Mouse (Mus musculus): ENCODE data around the gene N4bp2l2. TPM values are rescaled to one million over a fixed set of nuclear protein-coding genes. Genes with fewer than 3 reads are reported as not detected.
A peak's percentile ranks its signal among the peaks of the same experiment; 100 is the strongest.

N4bp2l2 gene
- total and polyA plus RNA-seq, 3 experiments: 53.1 to 84.4 (median 80.0) TPM

GRCm38 (mm10) chr5:150621592-150621991, 44.4 kb downstream of the N4bp2l2 start:
- peak; percentile 95 for DNase-seq (ENCODE audit: extremely low read depth)
- in situ Hi-C loops (cut with MboI; ENCODE audit: low pct_ligation_motif_present, low pct_unique_long_range_greater_than_20kb, low sequenced_read_pairs): no loop called here

GRCm38 (mm10) chr5:150620588-150621135, 45.3 kb downstream of the N4bp2l2 start:
- H3K79me2 ChIP-seq (replicated peaks; ENCODE audit: control insufficient read depth, extremely low read depth, insufficient read depth, poor library complexity, severe bottlenecking): no peaks in the 10 kb centered on the region
- dilution Hi-C loops (cut with MboI; ENCODE audit: extremely low pct_ligation_motif_present, extremely low pct_unique_long_range_greater_than_20kb, low sequenced_read_pairs): no loop called here

More at GRCm38 (mm10) chr5:150621592-150621991, 44.4 kb downstream of the N4bp2l2 start:
- Histone ChIP-seq H3K4me2 (ENCODE audit: insufficient read depth, low read depth, poor library complexity, severe bottlenecking) (peak overlapping the region; percentile 74; the same call in 1 of the 2 replicates), H3K79me2 (replicated peaks; ENCODE audit: control insufficient read depth, extremely low read depth, insufficient read depth, poor library complexity, severe bottlenecking) (no peaks in the 10 kb centered on the region), H3K9me3 (replicated peaks; ENCODE audit: low read length) (no peaks in the 10 kb centered on the region), H3K27me3 (replicated peaks) (no peaks in the 10 kb centered on the region), H3K4me3 (replicated peaks in 1 of 3; ENCODE audit: low read depth in 2 of 3, low read length in 2 of 3, poor library complexity in 1 of 3) (no peak overlapping the region), H3K27ac (ENCODE audit: insufficient read depth, low read depth) (peak overlapping the region; percentile 88), H3K9ac (ENCODE audit: insufficient read depth, low read depth) (no peak overlapping the region), H3K4me1 (ENCODE audit: control insufficient read depth in 1 of 2, insufficient read depth in 2 of 2) (peaks cover 23 to 67% of the 10 kb centered on the region in 2 experiments), H3K36me3 (replicated peaks in 1 of 2; ENCODE audit: control insufficient read depth in 1 of 2, insufficient read depth in 1 of 2, low read length in 1 of 2) (peaks cover 2 to 26% of the 10 kb centered on the region in 2 experiments)
- dilution Hi-C loops (cut with MboI; ENCODE audit: extremely low pct_ligation_motif_present, extremely low pct_unique_long_range_greater_than_20kb, low sequenced_read_pairs): no loop called here
- TF ChIP-seq JUN (IDR thresholded peaks at IDR 0.05; ENCODE audit: insufficient read depth, low read depth, low read length): peak; percentile 85
- peak; percentile 93 for TF ChIP-seq EP300 (IDR thresholded peaks at IDR 0.05; ENCODE audit: low read length)
- TF ChIP-seq MYC (IDR thresholded peaks at IDR 0.05; ENCODE audit: low read depth, low read length): no peak
- TF ChIP-seq CHD1 (IDR thresholded peaks at IDR 0.05; ENCODE audit: low read depth, low read length): no peak
- no peak for TF ChIP-seq SMC3 (IDR thresholded peaks at IDR 0.05; ENCODE audit: low read depth, low read length)
- peak; percentile 25; the same call in 1 of the 2 replicates for TF ChIP-seq RCOR1 (conservative IDR thresholded peaks at IDR 0.05; ENCODE audit: low read depth, low read length)
- peak; percentile 82 for TF ChIP-seq IRF4 (IDR thresholded peaks at IDR 0.05; ENCODE audit: low read depth, low read length)
- no peak for TF ChIP-seq RAD21 (IDR thresholded peaks at IDR 0.05; ENCODE audit: low read depth, low read length)
- no peak for TF ChIP-seq CHD2 (IDR thresholded peaks at IDR 0.05; ENCODE audit: low read length)
- TF ChIP-seq CTCF (conservative IDR thresholded peaks at IDR 0.05 in 1 of 2, IDR thresholded peaks at IDR 0.05 in 1 of 2; ENCODE audit: low read depth in 2 of 2, low read length in 2 of 2): no peak
- no peak for TF ChIP-seq NELFE (IDR thresholded peaks at IDR 0.05; ENCODE audit: low read depth, low read length)
- peak; percentile 64; the same call in 1 of the 2 replicates for TF ChIP-seq MEF2A (IDR thresholded peaks at IDR 0.05; ENCODE audit: borderline replicate concordance, low read depth, low read length)
- TF ChIP-seq PAX5 (IDR thresholded peaks at IDR 0.05; ENCODE audit: low read length): no peak
- no peak for TF ChIP-seq NRF1 (IDR thresholded peaks at IDR 0.05; ENCODE audit: low read depth, low read length)
- TF ChIP-seq ELF1 (IDR thresholded peaks at IDR 0.05; ENCODE audit: low read depth, low read length): 0 out of 2 replicates have a peak, but pooled peaks have one; percentile 24
- no peak for TF ChIP-seq ZC3H11A (IDR thresholded peaks at IDR 0.05; ENCODE audit: low read depth, low read length)
- TF ChIP-seq BHLHE40 (IDR thresholded peaks at IDR 0.05; ENCODE audit: low read depth, low read length): peak; percentile 59
- TF ChIP-seq E2F4 (IDR thresholded peaks at IDR 0.05; ENCODE audit: insufficient replicate concordance, low read depth, low read length): no peak
- TF ChIP-seq MXI1 (IDR thresholded peaks at IDR 0.05; ENCODE audit: low read depth, low read length): no peak; the same call in 1 of the 2 replicates
- no peak; the same call in 1 of the 2 replicates for TF ChIP-seq ZMIZ1 (IDR thresholded peaks at IDR 0.05; ENCODE audit: low read depth, low read length)
- TF ChIP-seq POLR2AphosphoS2 (IDR thresholded peaks at IDR 0.05; ENCODE audit: low read depth, low read length): no peak
- TF ChIP-seq ZNF384 (IDR thresholded peaks at IDR 0.05; ENCODE audit: low read depth, low read length): no peak
- peak; percentile 95 for TF ChIP-seq ETS1 (conservative IDR thresholded peaks at IDR 0.05; ENCODE audit: low read depth, low read length)
- 0 out of 2 replicates have a peak, but pooled peaks have one; percentile 31 for TF ChIP-seq POLR2A (IDR thresholded peaks at IDR 0.05; ENCODE audit: low read depth, low read length)
- TF ChIP-seq TCF12 (IDR thresholded peaks at IDR 0.05; ENCODE audit: low read depth, low read length): peak; percentile 69
- TF ChIP-seq GABPA (IDR thresholded peaks at IDR 0.05; ENCODE audit: insufficient replicate concordance, low read depth, low read length): no peak
- TF ChIP-seq TBP (conservative IDR thresholded peaks at IDR 0.05; ENCODE audit: low read depth, low read length): no peak
- TF ChIP-seq JUND (conservative IDR thresholded peaks at IDR 0.05; ENCODE audit: low read depth, low read length): peak; percentile 92
- TF ChIP-seq MAZ (IDR thresholded peaks at IDR 0.05; ENCODE audit: low read depth, low read length): no peak
- TF ChIP-seq ZKSCAN1 (IDR thresholded peaks at IDR 0.05; ENCODE audit: borderline replicate concordance, low read depth, low read length): no peak
- TF ChIP-seq KAT2A (IDR thresholded peaks at IDR 0.05; ENCODE audit: insufficient replicate concordance, low read length): no peak
- no peak for TF ChIP-seq MAX (IDR thresholded peaks at IDR 0.05; ENCODE audit: low read length)
- TF ChIP-seq HCFC1 (IDR thresholded peaks at IDR 0.05; ENCODE audit: low read depth, low read length): no peak
- TF ChIP-seq USF2 (conservative IDR thresholded peaks at IDR 0.05; ENCODE audit: low read depth, low read length): no peak
- no peak for TF ChIP-seq USF1 (IDR thresholded peaks at IDR 0.05; ENCODE audit: low read depth, low read length)
- no peak for TF ChIP-seq MAFK (IDR thresholded peaks at IDR 0.05; ENCODE audit: insufficient replicate concordance, low read length)
- TF ChIP-seq SIN3A (IDR thresholded peaks at IDR 0.05; ENCODE audit: low read length): peak; percentile 71
- TF ChIP-seq UBTF (IDR thresholded peaks at IDR 0.05; ENCODE audit: low read depth, low read length): no peak

More at GRCm38 (mm10) chr5:150620588-150621135, 45.3 kb downstream of the N4bp2l2 start:
- peaks cover 23 to 71% of the 10 kb centered on the region in 2 experiments for H3K4me1 ChIP-seq (ENCODE audit: control insufficient read depth in 1 of 2, insufficient read depth in 2 of 2)
- H3K9ac ChIP-seq (ENCODE audit: insufficient read depth, low read depth): no peak overlapping the region
- TF ChIP-seq POLR2AphosphoS2 (IDR thresholded peaks at IDR 0.05; ENCODE audit: low read depth, low read length) (peak; percentile 28; the same call in 1 of the 2 replicates), EP300 (IDR thresholded peaks at IDR 0.05; ENCODE audit: low read length) (peak; percentile 83), IRF4 (IDR thresholded peaks at IDR 0.05; ENCODE audit: low read depth, low read length) (peak; percentile 71), SIN3A (IDR thresholded peaks at IDR 0.05; ENCODE audit: low read length) (peak; percentile 13; the same call in 1 of the 2 replicates), MAX (IDR thresholded peaks at IDR 0.05; ENCODE audit: low read length) (no peak), TCF12 (IDR thresholded peaks at IDR 0.05; ENCODE audit: low read depth, low read length) (peak; percentile 57)
- in situ Hi-C loops (cut with MboI; ENCODE audit: low pct_ligation_motif_present, low pct_unique_long_range_greater_than_20kb, low sequenced_read_pairs): no loop called here
- H3K27me3 ChIP-seq (replicated peaks): no peaks in the 10 kb centered on the region
- H3K4me2 ChIP-seq (ENCODE audit: insufficient read depth, low read depth, poor library complexity, severe bottlenecking): peak overlapping the region; percentile 65
- H3K4me3 ChIP-seq (replicated peaks in 1 of 3; ENCODE audit: low read depth in 2 of 3, low read length in 2 of 3, poor library complexity in 1 of 3): peak overlapping the region in 1 of 3 experiments; percentile 4
- peak overlapping the region; percentile 61 for H3K27ac ChIP-seq (ENCODE audit: insufficient read depth, low read depth)
- peaks cover 2 to 25% of the 10 kb centered on the region in 2 experiments for H3K36me3 ChIP-seq (replicated peaks in 1 of 2; ENCODE audit: control insufficient read depth in 1 of 2, insufficient read depth in 1 of 2, low read length in 1 of 2)
- DNase-seq (ENCODE audit: extremely low read depth): peak; percentile 41
- no peaks in the 10 kb centered on the region for H3K9me3 ChIP-seq (replicated peaks; ENCODE audit: low read length)
